Mouse (Mus musculus) CD4-positive, CD25-positive, alpha-beta regulatory T cell, adult 4 months (primary cell): Measurements from ENCODE around the gene Apol9b. TPM values are rescaled to one million over a fixed set of nuclear protein-coding genes. Genes with fewer than 3 reads are reported as not detected.
A peak's percentile ranks its signal among the peaks of the same experiment; 100 is the strongest.

ENCODE experiments used
- ATAC-seq: one replicate; pipeline ENCODE4 v1.8.0; 2017
- polyA plus RNA-seq, 2 experiments: library from polyadenylated mRNA; unstranded; fragments of 100-300 nt; shearing (Covaris generic); gene quantifications; one replicate each; pipeline ENCODE4 v1.2.1; 2017

The Apol9b gene
- polyA plus RNA-seq, 2 experiments from 2014 or later, result 50.3 to 80.6 TPM

DNA sequence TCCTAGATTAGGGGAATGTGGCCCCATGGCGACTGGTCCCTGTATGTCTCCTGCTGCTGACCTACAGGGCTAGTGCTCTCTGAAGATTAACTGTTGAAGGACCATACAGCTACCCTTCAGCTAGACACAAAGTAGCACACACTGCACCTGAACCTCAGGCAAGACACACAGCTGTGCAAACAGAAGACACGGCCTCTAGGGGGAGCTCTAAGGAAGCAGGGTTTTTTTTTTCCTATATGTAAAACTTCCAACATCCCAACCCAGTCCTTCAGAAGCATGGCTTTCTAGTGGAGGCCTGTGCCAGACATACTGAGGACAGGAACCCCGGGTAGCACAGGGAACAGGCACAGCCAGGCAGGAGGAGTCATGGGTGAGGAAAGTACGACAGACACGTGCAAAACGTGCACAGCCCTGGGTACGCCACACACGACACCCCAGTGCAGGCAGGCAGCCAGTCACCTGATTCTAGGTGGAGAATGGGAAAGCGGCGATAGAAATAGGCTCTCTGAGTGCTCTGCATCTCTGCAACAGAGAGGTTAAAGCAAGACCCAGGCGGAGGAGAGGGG, 53.7 kb downstream of the Apol9b start:
- ATAC-seq, result peak; percentile 26

- ATAC-seq, result no peak
Observed at GRCm38 (mm10) chr15:77784039-77784824, 55.4 kb downstream of the Apol9b start.

DNA sequence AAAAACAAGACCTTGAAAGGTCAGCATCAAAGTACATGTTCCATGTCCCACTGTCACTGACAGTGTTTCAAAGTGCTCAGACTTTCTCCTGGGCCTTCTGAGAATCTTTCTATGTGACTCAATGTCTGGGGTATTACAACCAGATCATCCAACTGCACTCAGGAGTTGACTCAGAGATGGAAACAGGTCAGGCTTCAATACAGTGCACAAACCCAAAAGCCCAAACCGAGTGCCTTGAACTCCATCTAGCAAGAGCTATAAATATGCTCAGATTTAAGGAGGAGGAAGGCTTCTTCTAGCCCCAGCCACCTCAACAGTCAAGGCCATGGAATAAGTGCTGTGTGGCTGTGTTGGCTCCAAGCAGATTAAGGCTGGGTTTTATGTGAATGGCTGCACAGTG, 57.0 kb downstream of the Apol9b start:
- no peak for ATAC-seq

Other genes with a start within 250 kb of the Apol9b start
- gene Apol11a, start 220.8 kb upstream of the Apol9b start, polyA plus RNA-seq, result not detected
- under 1 TPM in 1 of 2 experiments, not detected in 1; 0.59 TPM for gene Apol7c, start 195.7 kb upstream of the Apol9b start, polyA plus RNA-seq
- not detected for gene 1700025B11Rik, start 167.1 kb upstream of the Apol9b start, polyA plus RNA-seq
- 10 to 100 TPM; 10.1 to 14.3 TPM for gene Apol10b, start 132.9 kb upstream of the Apol9b start, polyA plus RNA-seq
- not detected for gene Gm36245, start 129.8 kb upstream of the Apol9b start, polyA plus RNA-seq
- under 1 TPM; 0.27 to 0.49 TPM for gene Apol11b, start 85.8 kb upstream of the Apol9b start, polyA plus RNA-seq
- 10 to 100 TPM; 57.4 to 67.8 TPM for gene Apol7e, start 30.2 kb upstream of the Apol9b start, polyA plus RNA-seq
- not detected for gene Apol8, start 28.0 kb downstream of the Apol9b start, polyA plus RNA-seq
- 100 to 1,000 TPM; 206 to 220 TPM for gene Myh9, start 113.1 kb downstream of the Apol9b start, polyA plus RNA-seq
- gene Txn2, start 200.0 kb downstream of the Apol9b start, polyA plus RNA-seq, result 100 to 1,000 TPM; 232 to 276 TPM
- 1 to 10 TPM; 2.8 to 4.2 TPM for gene Foxred2, start 227.7 kb downstream of the Apol9b start, polyA plus RNA-seq
- gene Eif3d, start 241.8 kb downstream of the Apol9b start, polyA plus RNA-seq, result 100 to 1,000 TPM; 161 to 213 TPM